Mouse (Mus musculus) v-Abl transformed pro-B cells (cell line): ENCODE measurements around the gene Gmfb.

ENCODE experiments used
- in situ Hi-C, 2 experiments: fragments of 400-800 bp; cut with MboI; formaldehyde crosslinking; loops; one replicate each; pipeline ENCODE4 v1.15.1; 2025; ENCODE audit not compliant: unreplicated experiment in 2 of 2

Gene Gmfb

GRCm38 (mm10) chr14:46759970-46760354, 62.1 kb downstream of the Gmfb start:
- in situ Hi-C loops = loop anchor here in 1 of 2 experiments (10.0 kb wide), 1 partner anchor 325 kb away; no protein-coding TSS in a partner anchor
